Mouse (Mus musculus) CH12.LX (cell line): ENCODE data around the gene Ildr1. TPM values are rescaled to one million over a fixed set of nuclear protein-coding genes. Genes with fewer than 3 reads are reported as not detected.

Experiments used
- DNase-seq: peaks from one replicate; pipeline ENCODE4 v3.0.0-alpha.2; 2013; ENCODE audit errors: extremely low read depth
- H3K27ac ChIP-seq: 2 replicates; pipeline ENCODE4 v1.5.1; 2012; ENCODE audit warnings: low read depth, mild to moderate bottlenecking, control low read depth, moderate library complexity; ENCODE audit not compliant: insufficient read depth
- H3K27me3 ChIP-seq: replicated peaks from 2 replicates; pipeline ENCODE3; 2012; ENCODE audit warnings: inconsistent platforms
- H3K36me3 ChIP-seq, 2 experiments: replicated peaks in 1 of 2; 2 replicates each; pipeline versions ENCODE3 to v1.6.1; 2012; ENCODE audit warnings: inconsistent platforms in 1 of 2, low read length in 1 of 2, mild to moderate bottlenecking in 1 of 2, mixed read lengths in 1 of 2, moderate library complexity in 1 of 2; ENCODE audit not compliant: control insufficient read depth in 1 of 2, insufficient read depth in 1 of 2
- H3K4me1 ChIP-seq, 2 experiments: 2 replicates each; pipeline ENCODE4 v1.6.1; 2012; ENCODE audit warnings: inconsistent platforms in 1 of 2, moderate library complexity in 1 of 2; ENCODE audit not compliant: insufficient read depth in 2 of 2, control insufficient read depth in 1 of 2
- H3K4me2 ChIP-seq: 2 replicates; pipeline ENCODE4 v1.6.1; 2012; ENCODE audit warnings: low read depth, mild to moderate bottlenecking, control low read depth; ENCODE audit not compliant: poor library complexity, insufficient read depth, severe bottlenecking
- H3K4me3 ChIP-seq, 3 experiments: fragments of 150-350 bp in 1 of 3; sonication (generic) in 1 of 3; replicated peaks in 1 of 3; 2 replicates each; pipeline versions ENCODE3 to v1.5.1; 2011 to 2012; ENCODE audit warnings: low read depth in 2 of 3, low read length in 2 of 3, mild to moderate bottlenecking in 2 of 3, moderate library complexity in 2 of 3, control low read depth in 1 of 3, improper control_type of control experiment in 1 of 3, inconsistent platforms in 1 of 3, mixed read lengths in 1 of 3; ENCODE audit not compliant: poor library complexity in 1 of 3
- H3K79me2 ChIP-seq: replicated peaks from 2 replicates; pipeline ENCODE4 v1.6.1; 2012; ENCODE audit warnings: mild to moderate bottlenecking, moderate library complexity; ENCODE audit not compliant: control insufficient read depth, poor library complexity, insufficient read depth, severe bottlenecking; ENCODE audit errors: extremely low read depth
- H3K9ac ChIP-seq: 2 replicates; pipeline ENCODE4 v1.6.1; 2012; ENCODE audit warnings: low read depth, mild to moderate bottlenecking, control low read depth, moderate library complexity; ENCODE audit not compliant: insufficient read depth
- H3K9me3 ChIP-seq: replicated peaks from 2 replicates; pipeline ENCODE3; 2012; ENCODE audit warnings: low read length, inconsistent platforms, mixed read lengths
- BHLHE40 ChIP-seq: IDR thresholded peaks from 2 replicates; pipeline ENCODE4 v1.6.1; 2011; ENCODE audit warnings: mild to moderate bottlenecking, low read depth, low read length, improper control_type of control experiment
- CHD1 ChIP-seq: IDR thresholded peaks from 2 replicates; pipeline ENCODE4 v1.6.1; 2012; ENCODE audit warnings: low read depth, low read length, improper control_type of control experiment, inconsistent platforms
- CHD2 ChIP-seq: IDR thresholded peaks from 2 replicates; pipeline ENCODE4 v1.6.1; 2011; ENCODE audit warnings: low read length, improper control_type of control experiment
- CTCF ChIP-seq, 2 experiments: IDR thresholded peaks in 1 of 2; conservative IDR thresholded peaks in 1 of 2; 2 replicates each; pipeline ENCODE4 v1.5.1; 2011 to 2012; ENCODE audit warnings: low read depth in 2 of 2, low read length in 2 of 2, improper control_type of control experiment in 1 of 2, inconsistent platforms in 1 of 2, mild to moderate bottlenecking in 1 of 2, moderate library complexity in 1 of 2
- E2F4 ChIP-seq: IDR thresholded peaks from 2 replicates; pipeline ENCODE4 v1.6.1; 2011; ENCODE audit warnings: low read depth, low read length, improper control_type of control experiment; ENCODE audit not compliant: insufficient replicate concordance
- ELF1 ChIP-seq: IDR thresholded peaks from 2 replicates; pipeline ENCODE4 v1.6.1; 2014; ENCODE audit warnings: low read depth, mild to moderate bottlenecking, inconsistent platforms, low read length, improper control_type of control experiment
- EP300 ChIP-seq: IDR thresholded peaks from 2 replicates; pipeline ENCODE4 v1.6.1; 2011; ENCODE audit warnings: low read length, improper control_type of control experiment
- ETS1 ChIP-seq: conservative IDR thresholded peaks from 2 replicates; pipeline ENCODE4 v1.6.1; 2012; ENCODE audit warnings: low read depth, mild to moderate bottlenecking, inconsistent platforms, low read length, improper control_type of control experiment, moderate library complexity
- GABPA ChIP-seq: IDR thresholded peaks from 2 replicates; pipeline ENCODE4 v1.6.1; 2012; ENCODE audit warnings: low read depth, low read length, improper control_type of control experiment, inconsistent platforms; ENCODE audit not compliant: insufficient replicate concordance
- HCFC1 ChIP-seq: IDR thresholded peaks from 2 replicates; pipeline ENCODE4 v1.6.1; 2012; ENCODE audit warnings: low read depth, mild to moderate bottlenecking, inconsistent platforms, low read length, improper control_type of control experiment
- IRF4 ChIP-seq: IDR thresholded peaks from 2 replicates; pipeline ENCODE4 v1.6.1; 2014; ENCODE audit warnings: low read depth, mild to moderate bottlenecking, inconsistent platforms, low read length, improper control_type of control experiment
- JUN ChIP-seq: IDR thresholded peaks from 2 replicates; pipeline ENCODE4 v1.6.1; 2011; ENCODE audit warnings: low read depth, mild to moderate bottlenecking, low read length, improper control_type of control experiment, moderate library complexity; ENCODE audit not compliant: insufficient read depth
- JUND ChIP-seq: conservative IDR thresholded peaks from 2 replicates; pipeline ENCODE4 v1.6.1; 2011; ENCODE audit warnings: low read depth, low read length, improper control_type of control experiment
- KAT2A ChIP-seq: IDR thresholded peaks from 2 replicates; pipeline ENCODE4 v1.6.1; 2012; ENCODE audit warnings: low read length, improper control_type of control experiment, inconsistent platforms; ENCODE audit not compliant: insufficient replicate concordance
- MAFK ChIP-seq: IDR thresholded peaks from 2 replicates; pipeline ENCODE4 v1.6.1; 2011; ENCODE audit warnings: low read length, improper control_type of control experiment; ENCODE audit not compliant: insufficient replicate concordance
- MAX ChIP-seq: IDR thresholded peaks from 2 replicates; pipeline ENCODE4 v1.6.1; 2011; ENCODE audit warnings: low read length, improper control_type of control experiment
- MAZ ChIP-seq: IDR thresholded peaks from 2 replicates; pipeline ENCODE4 v1.6.1; 2012; ENCODE audit warnings: low read depth, mild to moderate bottlenecking, inconsistent platforms, low read length, improper control_type of control experiment, moderate library complexity
- MEF2A ChIP-seq: IDR thresholded peaks from 2 replicates; pipeline ENCODE4 v1.6.1; 2014; ENCODE audit warnings: low read depth, mild to moderate bottlenecking, inconsistent platforms, low read length, improper control_type of control experiment, borderline replicate concordance
- MXI1 ChIP-seq: IDR thresholded peaks from 2 replicates; pipeline ENCODE4 v1.6.1; 2011; ENCODE audit warnings: mild to moderate bottlenecking, low read depth, low read length, improper control_type of control experiment
- MYC ChIP-seq: IDR thresholded peaks from 2 replicates; pipeline ENCODE4 v1.6.1; 2011; ENCODE audit warnings: low read depth, mild to moderate bottlenecking, improper control_type of control experiment, low read length
- NELFE ChIP-seq: IDR thresholded peaks from 2 replicates; pipeline ENCODE4 v1.6.1; 2011; ENCODE audit warnings: low read depth, low read length, improper control_type of control experiment
- NRF1 ChIP-seq: IDR thresholded peaks from 2 replicates; pipeline ENCODE4 v1.6.1; 2014; ENCODE audit warnings: low read depth, mild to moderate bottlenecking, inconsistent platforms, low read length, improper control_type of control experiment, moderate library complexity
- PAX5 ChIP-seq: IDR thresholded peaks from 2 replicates; pipeline ENCODE4 v1.6.1; 2012; ENCODE audit warnings: low read length, inconsistent platforms, mixed read lengths
- POLR2A ChIP-seq: IDR thresholded peaks from 2 replicates; pipeline ENCODE4 v1.6.1; 2011; ENCODE audit warnings: low read depth, mild to moderate bottlenecking, improper control_type of control experiment, low read length
- POLR2AphosphoS2 ChIP-seq: IDR thresholded peaks from 2 replicates; pipeline ENCODE4 v1.6.1; 2011; ENCODE audit warnings: low read depth, low read length, improper control_type of control experiment
- RAD21 ChIP-seq: IDR thresholded peaks from 2 replicates; pipeline ENCODE4 v1.6.1; 2011; ENCODE audit warnings: low read depth, mild to moderate bottlenecking, low read length, improper control_type of control experiment, moderate library complexity
- RCOR1 ChIP-seq: conservative IDR thresholded peaks from 2 replicates; pipeline ENCODE4 v1.6.1; 2012; ENCODE audit warnings: low read depth, mild to moderate bottlenecking, inconsistent platforms, low read length, improper control_type of control experiment
- SIN3A ChIP-seq: IDR thresholded peaks from 2 replicates; pipeline ENCODE4 v1.6.1; 2012; ENCODE audit warnings: low read length, improper control_type of control experiment, inconsistent platforms
- SMC3 ChIP-seq: IDR thresholded peaks from 2 replicates; pipeline ENCODE4 v1.6.1; 2011; ENCODE audit warnings: low read depth, low read length, improper control_type of control experiment
- TBP ChIP-seq: conservative IDR thresholded peaks from 2 replicates; pipeline ENCODE4 v1.6.1; 2011; ENCODE audit warnings: low read depth, low read length, improper control_type of control experiment
- TCF12 ChIP-seq: IDR thresholded peaks from 2 replicates; pipeline ENCODE4 v1.6.1; 2014; ENCODE audit warnings: low read depth, mild to moderate bottlenecking, inconsistent platforms, low read length, improper control_type of control experiment
- UBTF ChIP-seq: IDR thresholded peaks from 2 replicates; pipeline ENCODE4 v1.6.1; 2012; ENCODE audit warnings: low read depth, mild to moderate bottlenecking, inconsistent platforms, low read length, improper control_type of control experiment, moderate library complexity
- USF1 ChIP-seq: IDR thresholded peaks from 2 replicates; pipeline ENCODE4 v1.6.1; 2014; ENCODE audit warnings: low read depth, mild to moderate bottlenecking, inconsistent platforms, low read length, improper control_type of control experiment
- USF2 ChIP-seq: conservative IDR thresholded peaks from 2 replicates; pipeline ENCODE4 v1.6.1; 2011; ENCODE audit warnings: low read depth, low read length, improper control_type of control experiment
- ZC3H11A ChIP-seq: IDR thresholded peaks from 2 replicates; pipeline ENCODE4 v1.6.1; 2012; ENCODE audit warnings: low read depth, mild to moderate bottlenecking, inconsistent platforms, low read length, improper control_type of control experiment
- ZKSCAN1 ChIP-seq: IDR thresholded peaks from 2 replicates; pipeline ENCODE4 v1.6.1; 2012; ENCODE audit warnings: low read depth, inconsistent platforms, low read length, improper control_type of control experiment, borderline replicate concordance
- ZMIZ1 ChIP-seq: IDR thresholded peaks from 2 replicates; pipeline ENCODE4 v1.6.1; 2012; ENCODE audit warnings: low read depth, mild to moderate bottlenecking, inconsistent platforms, low read length, improper control_type of control experiment
- ZNF384 ChIP-seq: IDR thresholded peaks from 2 replicates; pipeline ENCODE4 v1.6.1; 2012; ENCODE audit warnings: low read depth, low read length, improper control_type of control experiment, inconsistent platforms
- dilution Hi-C: fragments of 300-500 bp; cut with MboI; formaldehyde crosslinking; loops from 2 replicates; pipeline ENCODE4 v1.14.3; 2020; ENCODE audit warnings: low sequenced_read_pairs; ENCODE audit not compliant: extremely low pct_unique_long_range_greater_than_20kb, extremely low pct_ligation_motif_present
- in situ Hi-C: fragments of 300-500 bp; cut with MboI; formaldehyde crosslinking; loops from 3 replicates; pipeline ENCODE4 v1.14.3; 2019; ENCODE audit warnings: low sequenced_read_pairs, low pct_ligation_motif_present, low pct_unique_long_range_greater_than_20kb, mixed read lengths
- polyA plus RNA-seq: library from polyadenylated mRNA; unstranded; fragments of >175 nt; gene quantifications from 2 replicates; pipeline ENCODE4 v1.2.1, GENCODE M21; 2012; ENCODE audit warnings: low read depth; ENCODE audit not compliant: insufficient read length
- total RNA-seq, 2 experiments: library from RNA; depleted of rRNA; stranded (reverse); fragments of 300-350 nt in 1 of 2; fragments of >200 nt in 1 of 2; gene quantifications; 2 replicates each; pipeline ENCODE4 v1.2.3; 2012 to 2014

The Ildr1 gene
- total and polyA plus RNA-seq, 3 experiments = 0.34 to 0.81 (median 0.76) TPM

GRCm38 (mm10) chr16:36651174-36651766 is 42.5 kb upstream of the Ildr1 start:
- peak; percentile 67 for DNase-seq
- Histone ChIP-seq H3K4me1 (peaks cover 16 to 53% of the 10 kb centered on the region in 2 experiments), H3K4me2 (no peak overlapping the region), H3K9ac (no peak overlapping the region), H3K79me2 (no peaks in the 10 kb centered on the region), H3K4me3 (no peak overlapping the region), H3K9me3 (peaks cover 10% of the 10 kb centered on the region), H3K27me3 (no peaks in the 10 kb centered on the region), H3K36me3 (peaks cover 0 to 19% of the 10 kb centered on the region in 2 experiments), H3K27ac (no peak overlapping the region)
- dilution Hi-C loops (no loop called here), in situ Hi-C loops (loop anchor here (5.0 kb wide), 1 partner anchor 71 kb away; no protein-coding TSS in a partner anchor)
- peak; percentile 68 for TF ChIP-seq RAD21
- no peak for TF ChIP-seq ZNF384
- TF ChIP-seq POLR2AphosphoS2 = no peak
- no peak for TF ChIP-seq MYC
- no peak for TF ChIP-seq UBTF
- TF ChIP-seq TCF12 = peak; percentile 65; the same call in 1 of the 2 replicates
- TF ChIP-seq ELF1 = peak; percentile 49; the same call in 1 of the 2 replicates
- TF ChIP-seq CHD2 = no peak
- no peak for TF ChIP-seq SIN3A
- TF ChIP-seq MAZ = peak; percentile 72; the same call in 1 of the 2 replicates
- no peak for TF ChIP-seq MAX
- TF ChIP-seq BHLHE40 = peak; percentile 99
- no peak for TF ChIP-seq POLR2A
- TF ChIP-seq ZKSCAN1 = no peak
- TF ChIP-seq ETS1 = peak; percentile 98
- no peak for TF ChIP-seq TBP
- peak; percentile 66; the same call in 1 of the 2 replicates for TF ChIP-seq MAFK
- TF ChIP-seq JUND = peak; percentile 69; the same call in 1 of the 2 replicates
- peak; percentile 87 for TF ChIP-seq IRF4
- peak in 1 of 2 experiments; percentile 52; a peak in 2 of 4 replicates for TF ChIP-seq CTCF (conservative IDR thresholded peaks at IDR 0.05 in 1 of 2, IDR thresholded peaks at IDR 0.05 in 1 of 2; ENCODE audit: low read depth in 2 of 2, low read length in 2 of 2)
- TF ChIP-seq PAX5 = no peak
- peak; percentile 94 for TF ChIP-seq MEF2A
- TF ChIP-seq HCFC1 = no peak; the same call in 1 of the 2 replicates
- TF ChIP-seq CHD1 = no peak
- TF ChIP-seq RCOR1 = peak; percentile 66; the same call in 1 of the 2 replicates
- TF ChIP-seq ZC3H11A = peak; percentile 42; the same call in 1 of the 2 replicates
- no peak for TF ChIP-seq USF2
- no peak for TF ChIP-seq NELFE
- no peak for TF ChIP-seq MXI1
- TF ChIP-seq KAT2A = no peak
- peak; percentile 59 for TF ChIP-seq SMC3
- TF ChIP-seq NRF1 = no peak
- no peak for TF ChIP-seq E2F4
- no peak for TF ChIP-seq USF1
- TF ChIP-seq ZMIZ1 = no peak
- TF ChIP-seq EP300 = peak; percentile 78
- peak; percentile 55 for TF ChIP-seq JUN
- no peak for TF ChIP-seq GABPA
